Mouse (Mus musculus) c-Kit-positive CD71-negative TER-119-negative erythroid progenitor cells, embryonic 14.5 days (primary cell): ENCODE data around the gene 4921501E09Rik.
A peak's percentile ranks its signal among the peaks of the same experiment; 100 is the strongest.
"Not testable (repeated sequence)": the region's sequence is repeated elsewhere in the genome, so short reads cannot be mapped to it uniquely, and the experiment has no call there.

Experiments
- DNase-seq: peaks from one replicate; pipeline ENCODE4 v3.0.0-alpha.2; 2013; ENCODE audit warnings: low read depth

Gene 4921501E09Rik

GRCm38 (mm10) chr17:33067958-33068357 is at the start of gene 4921501E09Rik:
Gene 4921501E09Rik (minus strand): TSS chr17:33068058.
- DNase-seq: no peak

- DNase-seq: no peak
Observed at GRCm38 (mm10) chr17:33097396-33097795, 29.5 kb upstream of the 4921501E09Rik start.

- DNase-seq: peak; percentile 47
Observed at GRCm38 (mm10) chr17:33092391-33093193, 24.7 kb upstream of the 4921501E09Rik start.

GRCm38 (mm10) chr17:33091630-33092029 is 23.8 kb upstream of the 4921501E09Rik start:
- DNase-seq: no peak

- peak; percentile 63 for DNase-seq
Observed at GRCm38 (mm10) chr17:33089220-33089949, 21.5 kb upstream of the 4921501E09Rik start, which contains the start of gene Zfp563. Gene Zfp563 (plus strand): TSS chr17:33089310.

GRCm38 (mm10) chr17:33063001-33063400 is 4.9 kb downstream of the 4921501E09Rik start:
- no peak for DNase-seq

GRCm38 (mm10) chr17:33058791-33059190 is 9.1 kb downstream of the 4921501E09Rik start:
- DNase-seq: no peak

GRCm38 (mm10) chr17:33032900-33033891 is 34.7 kb downstream of the 4921501E09Rik start, which contains the start of gene Zfp763:
Gene Zfp763 (minus strand): TSS chr17:33033402.
- peak; percentile 74 for DNase-seq

- no peak for DNase-seq
Observed at GRCm38 (mm10) chr17:33032376-33032775, 35.5 kb downstream of the 4921501E09Rik start.

- DNase-seq: not testable (repeated sequence)
Observed at GRCm38 (mm10) chr17:33020434-33020833, 47.4 kb downstream of the 4921501E09Rik start.
